Mouse (Mus musculus) intestine, postnatal 0 days (tissue): ENCODE measurements at regions not wholly inside any gene's neighbourhood (a gene's known extent, or its start where the extent isn't known, plus 50 kb on each side); places are given as distances from the start of the nearest gene placed in this dataset.
"Not testable (repeated sequence)": the region's sequence is repeated elsewhere in the genome, so short reads cannot be mapped to it uniquely, and the experiment has no call there.

ENCODE experiments used
- ATAC-seq: fragments of 200-750 bp; cut with Nextera tagmentation; 2 replicates; pipeline ENCODE4 v1.8.0; 2017; ENCODE audit warnings: mild to moderate bottlenecking, moderate TSS enrichment, moderate library complexity
- H3K27ac ChIP-seq: fragments of 300-500 bp; sonication (generic); 2 replicates; pipeline ENCODE4 v1.5.1; 2014; ENCODE audit warnings: mild to moderate bottlenecking, low read depth, low read length, moderate library complexity
- H3K27me3 ChIP-seq: fragments of 300-500 bp; sonication (generic); replicated peaks from 2 replicates; pipeline ENCODE4 v1.6.1; 2014; ENCODE audit warnings: low read length, mixed read lengths; ENCODE audit not compliant: control insufficient read depth, insufficient read depth
- H3K36me3 ChIP-seq: fragments of 300-500 bp; sonication (generic); 2 replicates; pipeline ENCODE4 v1.6.1; 2014; ENCODE audit warnings: mild to moderate bottlenecking, moderate library complexity; ENCODE audit not compliant: control insufficient read depth, insufficient read depth
- H3K4me1 ChIP-seq: fragments of 300-500 bp; sonication (generic); replicated peaks from 2 replicates; pipeline ENCODE4 v1.6.1; 2014; ENCODE audit warnings: antibody characterized with exemption, low read length, mixed read lengths; ENCODE audit not compliant: control insufficient read depth, insufficient read depth
- H3K4me2 ChIP-seq: fragments of 300-500 bp; sonication (generic); replicated peaks from 2 replicates; pipeline ENCODE4 v1.6.1; 2014; ENCODE audit warnings: low read depth, mild to moderate bottlenecking, moderate library complexity
- H3K4me3 ChIP-seq: fragments of 300-500 bp; sonication (generic); 2 replicates; pipeline ENCODE4 v1.5.1; 2014; ENCODE audit warnings: low read depth, low read length
- H3K9ac ChIP-seq: fragments of 300-500 bp; sonication (generic); 2 replicates; pipeline ENCODE4 v1.6.1; 2014; ENCODE audit warnings: mild to moderate bottlenecking, low read depth, low read length
- H3K9me3 ChIP-seq: fragments of 300-500 bp; sonication (generic); 2 replicates; pipeline ENCODE4 v1.6.1; 2016; ENCODE audit warnings: mixed run types; ENCODE audit not compliant: control insufficient read depth
- CTCF ChIP-seq: sonication (generic); IDR thresholded peaks from 2 replicates; pipeline ENCODE4 v1.5.1; 2016; ENCODE audit warnings: low read depth, mild to moderate bottlenecking, control low read depth, antibody characterized with exemption, moderate library complexity
- WGBS: fragments of 180-500 bp; shearing (Covaris S2); extraction: QIAGEN DNeasy Blood & Tissue Kit; methylation state at CpG from one replicate; pipeline ENCODE4 v1.1.7; 2014; 5-methylcytosine and 5-hydroxymethylcytosine counted together

DNA sequence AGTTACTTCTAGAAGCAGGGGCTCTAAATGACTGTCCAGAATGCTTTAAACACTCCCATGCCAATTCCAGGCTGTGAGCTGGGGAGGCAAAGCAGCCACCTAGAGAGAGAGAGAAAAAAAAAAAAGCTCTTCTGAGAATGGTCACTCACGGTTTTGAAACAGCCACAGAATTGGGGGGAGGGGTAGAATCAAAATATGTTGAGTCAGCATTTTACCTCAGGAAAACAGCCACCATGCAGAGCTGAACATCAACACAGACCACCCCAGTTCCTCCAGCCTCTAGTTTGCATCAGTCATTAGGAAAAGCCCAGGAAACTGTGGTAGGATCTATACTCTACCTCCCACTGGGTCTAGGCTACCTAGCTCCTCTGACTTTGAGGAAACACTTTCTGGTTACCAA is 124.1 kb upstream of the Gm5150 start:
- no peak for ATAC-seq
- Histone ChIP-seq H3K4me3 (no peak overlapping the region), H3K9ac (no peak overlapping the region), H3K27ac (no peak overlapping the region), H3K36me3 (no peaks in the 10 kb centered on the region), H3K4me1 (no peaks in the 10 kb centered on the region), H3K27me3 (no peaks in the 10 kb centered on the region), H3K4me2 (no peak overlapping the region), H3K9me3 (no peaks in the 10 kb centered on the region)
- 53% methylated on average over 1 of the region's 1 CpGs for WGBS
- TF ChIP-seq CTCF = no peak

DNA sequence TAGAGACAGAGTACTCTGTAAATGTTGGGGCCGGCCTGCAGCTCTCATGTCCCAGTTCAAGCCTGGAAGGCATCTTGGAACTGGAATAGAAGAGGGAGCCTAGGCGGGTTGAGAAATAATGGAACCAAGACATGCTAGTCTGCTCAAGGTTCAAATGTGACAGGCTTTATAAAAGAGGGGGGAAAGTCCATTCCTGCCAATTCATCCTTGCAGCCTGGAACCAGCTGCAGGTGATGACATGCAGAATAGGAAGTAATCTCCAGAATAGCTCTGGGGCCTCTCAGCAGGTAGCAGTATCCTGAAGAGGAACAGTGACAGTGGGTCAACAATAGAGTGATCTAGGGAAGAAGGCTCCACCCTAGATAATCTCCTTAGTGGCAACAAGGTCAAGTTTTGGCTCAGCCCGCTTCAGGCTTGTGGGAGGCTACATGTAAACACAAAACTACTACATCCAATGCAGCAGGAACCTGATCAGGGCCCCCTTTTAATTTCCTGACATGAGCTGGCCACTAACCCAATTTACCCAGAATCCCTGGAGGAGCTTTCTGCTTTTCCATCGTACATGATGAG is 119.2 kb upstream of the Gm5150 start:
- H3K4me1 ChIP-seq, H3K9ac ChIP-seq, H3K36me3 ChIP-seq, H3K27ac ChIP-seq, H3K4me2 ChIP-seq, H3K9me3 ChIP-seq, H3K27me3 ChIP-seq, H3K4me3 ChIP-seq: not testable (repeated sequence)
- WGBS = 59% methylated on average over 4 of the region's 4 CpGs
- ATAC-seq = peak; percentile 77

DNA sequence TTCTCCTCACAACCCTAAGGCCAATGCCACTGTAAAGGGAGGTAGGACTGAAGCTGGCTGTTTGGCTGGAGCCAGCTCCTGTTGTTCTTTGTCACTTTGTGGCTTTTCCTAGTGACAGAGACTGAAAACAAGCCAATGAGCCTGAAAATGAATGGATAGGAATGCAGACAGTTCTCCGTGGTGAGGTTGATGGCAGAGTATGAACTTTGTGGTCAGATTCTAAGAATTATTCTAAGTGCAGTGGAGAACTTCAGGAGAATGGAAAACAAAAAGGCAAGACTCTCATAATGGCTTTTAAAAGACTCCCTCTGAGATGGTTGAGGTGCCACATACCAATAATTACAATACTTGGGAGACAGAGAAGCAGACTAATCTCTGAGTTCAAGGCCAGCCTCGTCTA is 109.7 kb upstream of the Gm5150 start:
- H3K4me3 ChIP-seq = no peak overlapping the region
- H3K27me3 ChIP-seq = no peaks in the 10 kb centered on the region
- H3K9ac ChIP-seq = no peak overlapping the region
- H3K4me2 ChIP-seq = no peak overlapping the region
- no peaks in the 10 kb centered on the region for H3K4me1 ChIP-seq
- TF ChIP-seq CTCF = no peak
- 59% methylated on average over 2 of the region's 2 CpGs for WGBS
- H3K27ac ChIP-seq = no peak overlapping the region
- no peaks in the 10 kb centered on the region for H3K9me3 ChIP-seq
- ATAC-seq = no peak
- no peaks in the 10 kb centered on the region for H3K36me3 ChIP-seq

- no peak overlapping the region for H3K27ac ChIP-seq
- H3K9me3 ChIP-seq = no peaks in the 10 kb centered on the region
- no peaks in the 10 kb centered on the region for H3K4me1 ChIP-seq
- 61% methylated on average over 1 of the region's 1 CpGs for WGBS
- no peak overlapping the region for H3K9ac ChIP-seq
- no peak for ATAC-seq
- no peak overlapping the region for H3K4me2 ChIP-seq
- no peak overlapping the region for H3K4me3 ChIP-seq
- H3K27me3 ChIP-seq = no peaks in the 10 kb centered on the region
- TF ChIP-seq CTCF = no peak
- H3K36me3 ChIP-seq = no peaks in the 10 kb centered on the region
Measured at GRCm38 (mm10) chr3:16107492-16107891, 101.3 kb upstream of the Gm5150 start.

DNA sequence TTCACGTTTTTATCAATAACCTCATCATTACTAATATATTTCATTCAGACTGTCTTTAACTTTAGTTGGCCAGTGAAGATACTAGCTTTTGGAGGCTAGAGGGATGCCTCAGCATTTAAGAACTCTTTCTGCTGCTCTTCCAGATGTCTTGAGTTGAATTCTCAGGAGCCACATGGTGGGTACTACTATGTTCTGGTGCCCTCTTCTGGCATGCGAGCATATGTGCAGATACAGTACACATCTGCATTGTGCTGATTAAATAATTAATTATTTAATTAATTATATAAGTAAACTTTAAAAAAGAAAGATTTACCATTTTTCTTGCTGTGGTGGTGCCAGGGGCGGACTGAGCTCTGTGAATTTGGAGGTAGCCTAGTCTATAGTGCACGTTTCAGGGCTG is 98.8 kb upstream of the Gm5150 start:
- Histone ChIP-seq H3K9me3 (no peaks in the 10 kb centered on the region), H3K4me3 (no peak overlapping the region), H3K9ac (no peak overlapping the region), H3K4me2 (no peak overlapping the region), H3K36me3 (no peaks in the 10 kb centered on the region), H3K27me3 (no peaks in the 10 kb centered on the region), H3K27ac (no peak overlapping the region), H3K4me1 (no peaks in the 10 kb centered on the region)
- TF ChIP-seq CTCF = peak; percentile 37
- no peak for ATAC-seq
- WGBS = 65% methylated on average over 4 of the region's 4 CpGs

GRCm38 (mm10) chr3:16103180-16103579 is 96.9 kb upstream of the Gm5150 start:
- WGBS = 78% methylated on average over 1 of the region's 1 CpGs
- Histone ChIP-seq H3K9me3 (no peaks in the 10 kb centered on the region), H3K4me3 (no peak overlapping the region), H3K9ac (no peak overlapping the region), H3K4me1 (no peaks in the 10 kb centered on the region), H3K27me3 (no peaks in the 10 kb centered on the region), H3K4me2 (no peak overlapping the region), H3K27ac (no peak overlapping the region), H3K36me3 (no peaks in the 10 kb centered on the region)
- 0 out of 2 replicates have a peak, but pooled peaks have one; percentile 10 for TF ChIP-seq CTCF
- no peak for ATAC-seq

DNA sequence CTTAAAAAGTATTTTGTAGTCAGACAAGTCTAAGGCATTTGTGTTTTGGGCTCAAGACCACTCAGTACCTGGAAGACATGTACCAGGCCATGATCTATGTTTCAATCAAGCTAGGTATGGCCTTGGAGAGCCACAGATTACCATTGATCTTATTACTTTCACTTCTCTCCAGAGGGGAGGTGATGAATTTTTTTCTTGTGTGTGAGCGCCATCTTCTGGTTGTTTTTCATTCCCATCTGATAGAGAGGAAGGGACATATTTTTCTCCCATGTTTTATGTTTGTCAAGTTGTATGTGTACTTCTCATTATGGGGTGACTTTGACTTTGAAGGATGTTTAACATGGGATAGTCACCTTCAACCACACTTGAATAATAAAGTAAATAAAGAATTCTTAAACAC is 80.3 kb upstream of the Gm5150 start:
- Histone ChIP-seq H3K27ac (no peak overlapping the region), H3K9ac (no peak overlapping the region), H3K4me3 (no peak overlapping the region), H3K36me3 (no peaks in the 10 kb centered on the region), H3K4me1 (no peaks in the 10 kb centered on the region), H3K27me3 (no peaks in the 10 kb centered on the region), H3K4me2 (no peak overlapping the region), H3K9me3 (no peaks in the 10 kb centered on the region)
- no peak for ATAC-seq
- WGBS = 12% methylated on average over 1 of the region's 1 CpGs
- peak; percentile 57 for TF ChIP-seq CTCF
